Mouse (Mus musculus) thymus, postnatal 4 days (tissue): ENCODE measurements around the gene Svbp.

Experiments
- DNase-seq: peaks from one replicate; pipeline ENCODE4 v3.0.0; 2021

Svbp gene

GRCm38 (mm10) chr4:119247462-119248235 is 52.5 kb downstream of the Svbp start:
- DNase-seq = peak; percentile 93

DNA sequence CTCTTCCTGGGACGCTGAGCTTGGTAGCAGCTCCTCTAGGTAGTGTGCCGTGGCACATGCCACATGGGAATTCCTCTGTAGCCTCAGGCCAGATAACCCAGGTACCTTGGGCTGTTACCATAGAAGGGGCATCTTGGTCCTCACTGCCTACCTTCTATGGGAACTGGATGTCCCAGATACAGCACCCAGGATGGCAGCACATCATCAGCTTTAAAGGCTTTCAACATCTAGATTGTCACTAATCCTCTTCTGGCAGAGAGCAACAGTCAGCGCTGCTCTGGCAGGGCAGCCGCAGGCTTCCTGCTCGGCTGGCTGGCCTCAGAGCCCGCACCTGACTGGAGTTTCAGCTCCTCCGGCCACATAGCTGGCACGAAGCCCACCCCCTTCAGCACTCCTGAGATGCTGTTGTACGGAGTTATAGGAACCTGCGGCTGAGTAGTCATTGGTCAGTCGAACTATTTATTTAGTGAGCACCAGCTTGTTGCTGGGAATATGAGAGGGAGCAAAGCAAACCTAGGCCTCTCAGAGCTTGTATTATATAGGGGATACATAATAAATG is 53.4 kb downstream of the Svbp start:
- DNase-seq = no peak
